Mouse (Mus musculus) spleen, adult 12 weeks (tissue): Measurements from ENCODE around the gene C1qtnf6.

ENCODE experiments used
- DNase-seq: peaks from one replicate; pipeline ENCODE4 v3.0.0; 2022; ENCODE audit warnings: low spot score

The C1qtnf6 gene

GRCm38 (mm10) chr15:78544561-78545001 lies 13.4 kb upstream of the C1qtnf6 start, which contains the start of gene Sstr3:
Gene Sstr3 (minus strand): TSS chr15:78544685.
- no peak for DNase-seq

GRCm38 (mm10) chr15:78544041-78544440 lies 12.8 kb upstream of the C1qtnf6 start:
- DNase-seq: no peak

DNA sequence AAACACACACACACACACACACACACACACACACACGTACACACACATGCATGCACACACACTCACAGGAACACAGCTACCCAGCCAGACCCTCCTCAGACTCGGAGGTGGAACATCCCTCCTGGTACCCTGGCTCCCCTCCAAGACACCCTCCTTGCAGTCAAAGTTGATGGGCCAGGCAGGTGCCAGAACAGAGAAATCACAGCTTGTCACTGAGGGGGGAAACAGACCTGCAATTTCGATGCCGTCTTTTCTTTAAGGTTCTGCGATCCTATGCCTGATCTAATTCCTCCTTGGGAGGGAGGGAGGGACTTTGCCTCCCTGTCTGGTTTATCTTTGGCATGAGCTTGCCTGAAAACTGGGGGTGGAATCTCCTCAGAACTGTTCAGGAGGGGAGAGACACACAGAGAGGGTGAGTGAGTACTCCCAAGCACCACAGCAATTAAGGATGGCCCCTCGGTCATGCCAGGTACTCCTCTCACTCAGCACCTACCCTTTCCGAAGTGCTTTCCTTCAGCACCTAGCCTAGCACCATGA lies 11.6 kb upstream of the C1qtnf6 start:
- no peak for DNase-seq

DNA sequence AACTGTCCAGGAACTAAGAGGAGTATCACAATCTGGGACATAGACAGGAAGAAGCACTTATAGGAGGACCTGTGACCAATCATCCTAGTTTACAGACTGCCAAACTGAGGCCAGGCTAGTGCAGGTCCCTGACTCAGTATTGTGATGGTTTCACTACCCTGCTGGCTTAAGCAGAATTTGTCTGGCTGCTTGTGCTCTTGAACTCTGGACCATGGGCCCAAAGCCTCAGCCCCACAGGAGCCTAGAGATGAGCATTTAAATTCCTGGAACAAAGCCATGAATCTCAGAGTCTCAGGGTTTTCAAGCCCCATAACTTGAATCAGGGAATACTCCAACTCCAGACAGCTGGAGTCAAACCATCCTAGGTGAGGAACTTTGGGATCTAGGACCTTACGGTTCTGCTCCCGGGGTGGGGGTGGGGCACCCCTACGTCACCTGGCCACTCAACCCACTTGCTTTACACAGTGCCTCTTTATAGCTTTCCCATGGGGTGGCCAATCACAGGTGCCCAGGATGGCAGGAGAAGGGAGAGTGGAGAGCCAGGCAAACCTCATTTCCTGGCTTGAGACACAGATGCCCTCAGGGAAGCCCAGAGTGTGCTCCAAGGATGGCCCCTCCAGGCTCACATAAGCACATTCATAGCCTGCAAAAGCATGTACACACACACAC lies 11.0 kb upstream of the C1qtnf6 start:
- DNase-seq: no peak

GRCm38 (mm10) chr15:78541606-78542005 lies 10.4 kb upstream of the C1qtnf6 start:
- DNase-seq: no peak

- no peak for DNase-seq
Observed at GRCm38 (mm10) chr15:78541036-78541435, 9.8 kb upstream of the C1qtnf6 start.

DNA sequence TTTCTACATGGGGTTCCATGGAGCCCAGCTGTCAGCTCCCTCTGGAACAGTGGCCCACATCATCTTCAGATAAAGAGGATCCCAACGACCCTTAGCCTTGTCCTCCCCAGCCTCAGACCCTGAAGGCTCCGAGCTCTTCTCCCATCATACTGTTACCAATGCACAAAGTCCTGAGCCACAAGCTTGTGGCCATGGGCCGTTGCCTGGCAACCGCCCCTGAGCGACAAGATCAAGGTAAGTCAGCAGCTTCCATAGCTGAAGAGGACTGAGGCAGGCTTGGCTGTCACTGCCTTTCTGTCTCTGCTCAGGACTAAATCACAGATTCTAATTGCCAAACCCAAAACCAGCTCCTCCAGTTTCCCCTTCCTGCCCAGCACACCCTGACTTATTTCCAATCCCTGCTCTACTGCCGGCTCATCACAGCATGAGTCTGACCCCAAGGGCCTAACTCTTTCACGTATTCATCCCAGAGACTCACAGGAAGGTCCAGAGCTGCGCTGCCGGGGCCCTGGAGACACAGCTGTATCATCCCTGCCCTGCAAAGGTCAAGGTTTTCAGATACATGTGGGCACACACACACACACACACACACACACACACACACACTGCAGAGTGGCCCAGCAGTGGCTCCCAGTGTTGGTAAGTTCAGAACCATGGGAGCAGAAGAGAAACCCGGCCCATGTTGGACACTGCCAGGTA lies 4.7 kb upstream of the C1qtnf6 start:
- DNase-seq: no peak

DNA sequence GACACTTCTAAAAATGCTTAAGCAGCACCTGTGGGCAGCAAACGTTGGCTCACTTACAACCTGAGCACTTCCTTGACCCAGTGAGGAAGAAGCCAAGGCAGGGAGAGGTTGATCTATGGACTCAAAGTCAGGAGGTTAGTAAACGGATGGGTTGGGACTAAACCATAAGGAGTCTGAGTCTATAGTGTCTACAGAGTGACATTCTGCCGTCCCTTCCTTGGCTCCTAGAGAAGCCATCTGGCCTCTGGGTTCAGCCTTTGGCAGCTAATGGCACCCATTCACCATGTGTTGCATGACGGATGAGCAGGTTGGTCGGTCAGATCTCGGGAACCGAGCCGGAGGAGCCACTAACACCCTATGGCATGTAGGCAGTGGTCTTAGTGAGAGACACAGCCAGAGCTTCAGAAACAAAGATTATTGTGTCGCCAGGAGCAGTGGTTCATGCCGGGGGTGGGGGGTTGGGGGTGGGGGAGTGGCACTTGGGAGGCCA lies 2.2 kb upstream of the C1qtnf6 start:
- DNase-seq: no peak

GRCm38 (mm10) chr15:78532566-78533345 lies 1.5 kb upstream of the C1qtnf6 start:
- DNase-seq: no peak

GRCm38 (mm10) chr15:78531901-78532469 lies 769 bp upstream of the C1qtnf6 start:
- peak; percentile 76 for DNase-seq

- no peak for DNase-seq
Observed at GRCm38 (mm10) chr15:78531451-78531720, 170 bp upstream of the C1qtnf6 start.

GRCm38 (mm10) chr15:78530141-78530540 lies 1.1 kb downstream of the C1qtnf6 start:
- no peak for DNase-seq

DNA sequence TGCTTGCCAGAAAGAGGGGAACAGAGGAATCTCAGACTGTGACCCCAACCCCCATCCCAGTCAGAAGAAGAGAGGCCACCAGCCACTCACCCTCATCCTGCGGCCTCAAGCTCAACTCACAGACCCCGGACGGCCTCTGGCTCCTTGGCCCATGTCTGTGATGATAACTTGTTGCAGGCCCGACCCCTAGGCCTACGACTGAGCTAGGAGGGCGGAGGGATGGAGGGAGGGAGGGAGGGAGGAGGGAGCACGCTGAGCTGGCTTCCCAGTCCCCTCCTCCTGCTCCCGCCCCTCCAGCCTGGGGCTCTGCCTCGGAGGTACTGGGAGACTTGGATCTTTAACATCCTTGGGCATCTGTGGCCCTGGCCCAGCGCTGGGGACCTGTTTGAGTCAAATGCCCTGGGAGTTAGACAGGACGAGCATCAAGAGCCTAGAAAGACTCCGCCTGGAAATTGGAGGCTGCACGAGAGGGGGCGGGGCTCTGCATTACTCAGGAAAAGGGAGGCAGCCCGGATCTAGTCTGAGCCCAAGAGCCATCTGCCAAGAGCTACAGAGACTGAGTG lies 1.7 kb downstream of the C1qtnf6 start:
- DNase-seq: no peak

DNA sequence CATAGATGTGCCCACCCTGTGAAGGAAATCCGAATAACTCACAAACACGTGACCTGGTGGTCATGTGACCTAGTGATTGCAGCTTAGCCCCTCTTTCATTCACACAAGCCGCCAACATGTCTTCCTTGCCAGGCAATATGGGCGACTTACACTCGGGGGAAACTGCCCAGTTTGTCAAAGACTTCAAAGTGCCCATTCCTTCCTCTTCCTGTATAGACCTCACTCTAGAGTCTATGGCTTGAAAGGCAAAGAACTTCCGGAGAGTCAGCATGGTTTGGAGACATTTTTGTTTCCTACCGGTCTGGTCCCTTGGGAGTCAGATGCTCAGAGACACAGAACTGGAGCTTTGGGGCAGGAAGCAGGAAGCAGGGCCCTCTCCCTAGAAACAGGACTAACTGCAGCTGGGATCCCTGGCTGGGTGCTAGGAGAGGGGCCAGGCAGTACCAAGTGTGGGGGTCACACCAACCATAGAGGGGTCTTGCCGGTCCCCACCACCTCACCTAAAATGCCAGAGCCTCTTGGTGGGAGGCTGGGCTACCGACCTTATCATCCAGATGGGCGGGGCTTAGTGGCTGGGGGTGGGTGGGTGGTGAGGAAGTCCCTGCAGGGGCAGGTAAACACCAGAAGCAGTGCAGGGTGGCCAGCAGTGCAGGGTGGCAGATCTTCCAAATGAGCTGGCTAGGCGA lies 2.3 kb downstream of the C1qtnf6 start:
- DNase-seq: no peak

DNA sequence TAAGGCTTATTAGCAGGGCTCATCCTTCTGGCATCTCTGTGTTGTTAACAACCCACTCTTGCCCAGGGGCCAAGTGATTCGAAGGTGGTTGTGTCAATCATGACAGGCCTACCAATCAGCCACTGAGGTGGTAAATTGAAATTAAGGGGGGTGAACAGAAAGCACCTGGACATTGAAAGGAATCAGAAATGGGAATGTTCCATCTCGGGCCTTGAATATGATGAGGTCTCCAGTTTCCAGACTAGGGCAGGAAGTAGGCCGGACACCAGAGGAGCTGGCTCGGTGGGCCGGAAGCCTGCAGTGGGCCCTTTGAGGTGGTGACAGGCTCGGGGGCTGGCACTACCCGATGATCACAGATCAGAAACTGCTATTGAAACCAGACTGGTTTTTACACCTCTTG lies 3.2 kb downstream of the C1qtnf6 start:
- peak; percentile 24 for DNase-seq

DNA sequence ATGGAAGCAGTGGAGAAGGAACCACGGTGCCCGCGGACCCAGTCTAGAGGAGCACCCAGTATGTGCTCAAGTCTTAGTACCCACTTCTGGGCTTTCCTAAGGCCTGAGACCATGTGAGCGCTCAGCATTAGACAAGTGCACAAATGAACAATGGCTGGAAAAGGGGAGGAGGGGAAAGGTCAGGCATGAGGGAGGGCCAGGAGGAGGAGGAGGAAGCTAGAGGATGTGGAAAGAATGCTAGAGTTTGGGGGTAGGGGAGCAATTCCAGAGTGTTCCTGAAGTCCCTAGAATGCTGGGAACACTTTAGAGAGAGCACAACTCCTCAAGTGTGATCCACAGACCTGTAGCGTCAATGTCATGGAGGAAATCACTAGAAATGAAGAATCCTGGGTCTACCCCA lies 7.1 kb downstream of the C1qtnf6 start:
- no peak for DNase-seq

DNA sequence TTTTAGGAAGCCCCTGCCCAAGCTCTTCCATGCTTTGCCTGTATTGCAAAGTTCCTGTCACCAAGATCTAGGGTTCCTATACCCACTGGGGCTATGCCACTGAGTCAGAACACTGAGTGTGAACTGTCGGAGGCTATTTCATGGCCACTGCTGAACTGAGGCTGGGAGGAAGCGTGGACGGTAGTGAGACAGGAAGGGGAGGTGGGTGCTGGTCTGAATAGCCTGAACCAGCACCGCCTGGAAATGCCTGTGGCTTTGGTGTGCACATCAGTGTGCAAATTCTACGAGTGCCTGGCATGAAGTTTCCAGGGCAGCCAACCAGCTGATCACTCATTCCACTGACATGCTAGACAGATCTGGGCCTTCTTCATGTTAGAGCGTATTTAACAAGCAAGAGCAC lies 9.3 kb downstream of the C1qtnf6 start:
- no peak for DNase-seq

- no peak for DNase-seq
Observed at GRCm38 (mm10) chr15:78521331-78521730, 9.9 kb downstream of the C1qtnf6 start.

GRCm38 (mm10) chr15:78520112-78520715 lies 11.0 kb downstream of the C1qtnf6 start:
- no peak for DNase-seq

- DNase-seq: no peak
Observed at GRCm38 (mm10) chr15:78518221-78518620, 13.0 kb downstream of the C1qtnf6 start.

- DNase-seq: no peak
Observed at GRCm38 (mm10) chr15:78515759-78516158, 15.5 kb downstream of the C1qtnf6 start.
